Mouse (Mus musculus): ENCODE results near the gene 4930402K13Rik. TPM values are rescaled to one million over a fixed set of nuclear protein-coding genes. Genes with fewer than 3 reads are reported as not detected.
A peak's percentile ranks its signal among the peaks of the same experiment; 100 is the strongest.
"Not testable (repeated sequence)": the region's sequence is repeated elsewhere in the genome, so short reads cannot be mapped to it uniquely, and the experiment has no call there.

The 4930402K13Rik gene
- not detected for total RNA-seq (2021)

- no peak for DNase-seq
- intact Hi-C loops (cut with DNase I) = no loop called here
These were observed at the start of gene 4930402K13Rik for GRCm38 (mm10) chrX:9104262-9104661. TSS of gene 4930402K13Rik (plus strand) at chrX:9104562.

DNA sequence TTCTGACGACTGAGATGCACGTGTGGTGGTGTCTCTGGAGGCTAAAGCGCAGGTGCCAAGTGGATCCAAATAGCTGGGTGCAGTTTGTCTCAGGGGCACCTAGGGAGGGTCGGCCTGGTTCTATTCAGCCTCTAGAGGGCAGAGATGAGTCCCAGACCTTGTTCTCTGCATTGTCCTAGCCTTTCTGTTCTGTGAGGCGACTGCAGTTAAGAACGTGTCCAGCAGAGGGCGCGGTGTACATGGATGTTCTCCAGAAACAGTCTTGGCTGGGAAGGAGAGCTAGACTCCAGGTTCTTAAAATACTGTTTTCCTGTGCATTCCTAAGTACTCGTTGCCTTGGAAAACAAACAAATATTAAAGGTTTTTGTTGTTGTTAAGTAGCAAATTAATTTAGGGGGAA, 43.4 kb upstream of the 4930402K13Rik start:
- intact Hi-C loops (cut with DNase I) = not testable (repeated sequence)
- DNase-seq = peak; percentile 57 to 78

DNA sequence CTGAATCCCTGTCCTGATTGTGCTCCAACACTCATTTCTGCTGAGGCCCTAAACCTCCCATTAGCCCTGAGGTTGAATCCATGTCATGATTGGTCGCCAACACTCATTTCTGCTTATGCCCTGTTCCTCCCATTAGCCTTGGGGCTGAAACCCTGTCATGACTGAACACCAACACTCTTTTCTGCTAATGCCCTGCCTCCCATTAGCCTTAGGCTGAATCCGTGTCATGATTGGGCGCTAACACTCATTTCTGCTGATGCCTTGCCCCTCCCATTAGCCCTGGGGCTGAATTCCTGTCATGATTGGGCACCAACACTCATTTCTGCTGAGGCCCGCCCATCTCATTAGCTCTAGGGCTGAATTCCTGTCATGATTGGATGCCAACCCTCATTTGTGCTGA, 42.3 kb upstream of the 4930402K13Rik start:
- no peak for DNase-seq
- intact Hi-C loops (cut with DNase I) = no loop called here

DNA sequence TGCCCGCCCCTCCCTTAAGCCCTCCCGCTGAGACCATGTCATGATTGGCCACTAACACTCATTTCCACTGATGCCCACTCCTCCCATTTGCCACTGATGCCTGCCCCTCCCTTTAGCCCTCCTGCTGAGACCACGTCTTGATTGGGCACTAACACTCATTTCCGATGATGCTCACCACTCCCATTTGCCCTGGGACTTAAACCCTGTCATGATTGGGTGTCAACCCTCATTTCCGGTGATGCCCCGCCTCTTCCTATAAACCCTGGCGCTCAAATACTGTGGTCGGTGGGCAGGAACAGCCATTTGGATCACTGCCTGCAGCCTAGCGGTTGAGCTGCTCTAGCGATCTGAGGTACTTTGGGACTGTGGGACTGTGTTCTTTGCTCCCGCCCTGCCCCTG, 41.6 kb upstream of the 4930402K13Rik start, which contains the start of gene Fthl17f:
TSS of gene Fthl17f (plus strand) at position 301 of the 400 bp plus-strand sequence.
- DNase-seq; intact Hi-C loops (cut with DNase I): not testable (repeated sequence)

DNA sequence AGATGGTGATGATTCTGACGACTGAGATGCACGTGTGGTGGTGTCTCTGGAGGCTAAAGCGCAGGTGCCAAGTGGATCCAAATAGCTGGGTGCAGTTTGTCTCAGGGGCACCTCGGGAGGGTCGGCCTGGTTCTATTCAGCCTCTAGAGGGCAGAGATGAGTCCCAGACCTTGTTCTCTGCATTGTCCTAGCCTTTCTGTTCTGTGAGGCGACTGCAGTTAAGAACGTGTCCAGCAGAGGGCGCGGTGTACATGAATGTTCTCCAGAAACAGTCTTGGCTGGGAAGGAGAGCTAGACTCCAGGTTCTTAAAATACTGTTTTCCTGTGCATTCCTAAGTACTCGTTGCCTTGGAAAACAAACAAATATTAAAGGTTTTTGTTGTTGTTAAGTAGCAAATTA, 26.7 kb upstream of the 4930402K13Rik start:
- intact Hi-C loops (cut with DNase I) = not testable (repeated sequence)
- peak; percentile 35 to 74 for DNase-seq

GRCm38 (mm10) chrX:9095066-9095465, 9.3 kb upstream of the 4930402K13Rik start:
- intact Hi-C loops (cut with DNase I); DNase-seq: not testable (repeated sequence)

GRCm38 (mm10) chrX:9110381-9110780, 6.0 kb downstream of the 4930402K13Rik start:
- intact Hi-C loops (cut with DNase I) = no loop called here
- DNase-seq = no peak

DNA sequence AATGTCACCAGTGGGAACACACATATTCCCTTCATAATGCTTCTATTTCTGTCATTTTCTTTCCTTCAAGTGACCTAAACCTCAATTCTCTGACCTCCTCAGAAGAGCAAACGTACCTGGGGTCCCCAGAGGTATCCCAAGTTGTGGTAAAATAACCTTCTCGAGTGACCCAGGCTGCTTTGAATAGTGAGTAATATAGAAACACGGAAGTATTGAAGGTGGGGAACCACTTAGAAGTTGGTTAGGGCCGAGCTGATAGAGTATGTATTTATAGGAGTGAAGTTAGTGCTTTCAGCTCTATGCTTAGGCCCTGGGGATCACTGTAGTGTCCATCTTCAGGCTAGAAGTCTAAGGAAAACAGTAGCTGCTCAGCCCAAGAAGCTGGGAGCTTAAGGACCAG, 20.6 kb downstream of the 4930402K13Rik start:
- no peak for DNase-seq
- intact Hi-C loops (cut with DNase I) = loop anchor here (5.0 kb wide), 1 partner anchor 942 kb away; no protein-coding TSS in a partner anchor

- intact Hi-C loops (cut with DNase I) = loop anchor here (1.0 to 5.0 kb wide), 2 partner anchors 93 to 939 kb away; no protein-coding TSS in a partner anchor
- peak; percentile 16 to 45 for DNase-seq
These were observed 24.0 kb downstream of the 4930402K13Rik start for GRCm38 (mm10) chrX:9128317-9128831.

GRCm38 (mm10) chrX:9139290-9139948, 35.1 kb downstream of the 4930402K13Rik start:
- no peak for DNase-seq
- intact Hi-C loops (cut with DNase I) = no loop called here

GRCm38 (mm10) chrX:9142669-9143068, 38.3 kb downstream of the 4930402K13Rik start:
- DNase-seq = no peak
- intact Hi-C loops (cut with DNase I) = no loop called here

Other genes with a start within 250 kb of the 4930402K13Rik start
- not detected for gene Gm5751, start 230.3 kb upstream of the 4930402K13Rik start, total RNA-seq (2021)
- gene B630019K06Rik, start 212.2 kb upstream of the 4930402K13Rik start, total RNA-seq (2021) = 1 to 10 TPM; 1.2 to 1.6 TPM
- gene Fthl17b, start 141.6 kb upstream of the 4930402K13Rik start, total RNA-seq (2021) = not detected
- not detected for gene Fthl17c, start 128.0 kb upstream of the 4930402K13Rik start, total RNA-seq (2021)
- gene Fthl17d, start 117.8 kb upstream of the 4930402K13Rik start, total RNA-seq (2021) = not detected
- not detected for gene Fthl17e, start 71.1 kb upstream of the 4930402K13Rik start, total RNA-seq (2021)
- gene Fthl17f, start 41.5 kb upstream of the 4930402K13Rik start, total RNA-seq (2021) = not detected
- 1 to 10 TPM; 4.3 to 4.8 TPM for gene Lancl3, start 95.3 kb downstream of the 4930402K13Rik start, total RNA-seq (2021)
- not detected for gene Gm14862, start 152.3 kb downstream of the 4930402K13Rik start, total RNA-seq (2021)
- 1 to 10 TPM; 4.2 to 4.7 TPM for gene Xk, start 168.2 kb downstream of the 4930402K13Rik start, total RNA-seq (2021)
- under 1 TPM in 1 of 2 experiments, not detected in 1; 0.72 TPM for gene H2al1m, start 179.2 kb downstream of the 4930402K13Rik start, total RNA-seq (2021)
- not detected for gene H2al1k, start 246.1 kb downstream of the 4930402K13Rik start, total RNA-seq (2021)